Mouse (Mus musculus) adrenal gland, postnatal 14 days (tissue): ENCODE measurements around the gene Tekt1. TPM values are rescaled to one million over a fixed set of nuclear protein-coding genes. Genes with fewer than 3 reads are reported as not detected.

Experiments used
- DNase-seq: peaks from one replicate; pipeline ENCODE4 v3.0.0; 2021; ENCODE audit warnings: mixed read lengths
- long read RNA-seq, 2 experiments: library from polyadenylated mRNA; stranded (forward); transcript quantifications; one replicate each; pipeline ENCODE4 v2.0.0; 2021
- total RNA-seq: library from RNA; stranded (reverse); gene quantifications from 2 replicates; pipeline ENCODE4 v1.2.3, GENCODE M21; 2021

The Tekt1 gene
- total RNA-seq, result not detected in 2 replicates
- long read RNA-seq, experiment 1, partial matches to known transcripts, result 0 of 1 reads
- long read RNA-seq, experiment 1, other reads (novel, unspliced or antisense), result 0 of 1 reads
- long read RNA-seq, experiment 2, result 0 reads

DNA sequence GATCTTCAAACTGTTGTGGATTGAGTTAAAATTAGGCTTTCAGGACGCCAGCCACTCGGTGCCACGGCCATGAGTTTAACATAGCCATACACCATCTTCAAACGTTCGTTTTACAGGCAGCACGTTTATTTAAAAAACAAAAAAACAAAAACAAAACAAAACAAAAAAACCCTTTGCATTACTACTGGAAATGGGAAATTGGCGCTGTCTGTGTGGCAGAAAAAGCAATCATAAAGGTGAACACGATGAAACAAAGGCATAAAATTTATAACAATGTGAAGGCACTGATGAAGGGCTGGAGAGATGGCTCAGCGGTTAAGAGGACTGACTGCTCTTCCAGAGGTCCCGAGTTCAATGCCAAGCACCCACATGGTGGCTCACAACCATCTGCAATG lies at the start of gene Tekt1:
TSS of gene Tekt1 (minus strand) at position 96 of the 395 bp plus-strand sequence.
- no peak for DNase-seq

DNA sequence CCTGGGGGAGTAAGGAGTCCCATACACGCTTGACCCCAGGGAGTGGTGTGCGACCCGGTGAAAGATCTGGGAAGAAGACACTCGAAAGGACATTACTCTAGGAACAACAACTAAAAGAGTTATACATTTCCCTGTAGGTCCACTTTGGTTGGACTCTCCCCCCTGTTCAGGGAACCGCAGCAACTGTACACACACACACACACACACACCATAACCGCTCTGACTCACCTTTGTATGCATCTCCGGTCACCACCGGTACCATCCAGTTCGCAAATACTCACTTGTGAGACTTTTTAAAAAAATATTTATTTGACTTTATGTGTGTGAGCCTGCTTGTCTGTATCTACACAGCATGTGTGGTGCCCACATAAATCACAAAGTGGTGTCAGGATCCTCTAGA lies 49.7 kb upstream of the Tekt1 start:
- DNase-seq, result no peak

DNA sequence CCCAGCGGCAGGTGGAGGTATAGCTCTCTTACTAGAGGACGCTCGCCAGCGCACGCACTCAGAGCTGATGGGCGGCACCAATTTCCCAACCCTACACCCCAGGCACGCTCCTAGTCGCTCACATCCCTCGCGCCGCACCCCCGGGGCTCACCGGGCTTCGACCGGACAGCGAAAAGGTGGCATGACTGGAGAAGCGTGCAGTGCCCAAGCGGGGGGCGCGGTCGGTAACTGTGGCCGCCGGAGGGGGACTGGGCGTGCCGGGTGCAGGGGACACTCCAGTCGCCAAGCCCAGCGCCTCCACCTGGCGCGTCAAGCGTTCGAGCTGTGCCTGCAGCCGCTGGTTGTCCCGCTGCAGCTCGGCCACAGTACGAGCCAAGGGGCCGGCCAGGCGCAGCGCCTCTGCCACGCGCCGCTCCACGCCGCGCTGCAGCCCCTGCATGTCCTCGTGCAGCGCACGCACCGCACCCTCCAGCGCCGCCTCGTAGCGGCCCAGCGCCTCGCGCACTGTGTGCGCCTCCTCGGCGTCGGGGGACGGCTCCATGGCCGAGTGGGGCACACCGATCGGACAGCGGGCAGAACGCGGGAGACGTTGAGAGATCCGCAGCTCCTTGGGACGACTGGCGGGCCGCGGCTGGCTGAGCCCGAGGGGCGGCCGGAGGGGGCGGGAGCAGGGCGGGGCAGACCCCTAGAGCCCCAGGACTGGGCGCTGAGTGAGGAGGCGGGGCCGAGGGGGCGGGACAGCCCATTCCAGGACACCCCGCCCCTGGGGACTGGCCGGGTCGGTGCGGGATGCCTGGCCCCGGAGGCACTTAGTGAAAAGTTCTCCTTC lies 49.1 kb upstream of the Tekt1 start, which contains the start of gene Smtnl2:
TSS of gene Smtnl2 (minus strand) at position 621 of the 829 bp plus-strand sequence.
- peak; percentile 93 for DNase-seq

DNA sequence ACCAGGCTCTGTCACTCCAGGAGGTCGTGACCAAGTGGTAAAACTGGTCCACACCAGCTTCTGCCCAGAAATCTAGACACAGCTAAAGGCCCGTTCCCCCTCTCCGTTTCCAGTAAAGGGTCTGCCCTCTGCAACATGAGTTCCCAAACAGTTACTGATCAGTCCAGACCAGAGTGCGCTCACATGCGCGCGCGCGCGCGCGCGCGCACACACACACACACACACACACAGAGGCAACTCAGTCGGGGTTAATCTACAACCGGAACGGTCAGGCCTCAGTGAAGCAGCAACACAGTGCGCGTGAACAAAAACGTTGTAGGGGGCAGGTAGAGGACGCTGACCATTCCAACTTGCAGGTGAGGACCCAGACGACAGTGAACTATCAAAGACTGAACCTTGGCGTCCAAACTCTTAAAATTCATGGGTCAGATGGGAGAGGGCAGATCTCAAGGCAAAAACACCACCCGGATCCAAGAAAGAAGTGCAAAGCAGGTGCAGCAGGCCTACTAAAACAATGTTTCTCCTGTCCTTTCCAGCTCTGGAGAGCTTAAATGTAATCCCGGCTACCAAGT lies 48.4 kb upstream of the Tekt1 start:
- DNase-seq, result no peak

DNA sequence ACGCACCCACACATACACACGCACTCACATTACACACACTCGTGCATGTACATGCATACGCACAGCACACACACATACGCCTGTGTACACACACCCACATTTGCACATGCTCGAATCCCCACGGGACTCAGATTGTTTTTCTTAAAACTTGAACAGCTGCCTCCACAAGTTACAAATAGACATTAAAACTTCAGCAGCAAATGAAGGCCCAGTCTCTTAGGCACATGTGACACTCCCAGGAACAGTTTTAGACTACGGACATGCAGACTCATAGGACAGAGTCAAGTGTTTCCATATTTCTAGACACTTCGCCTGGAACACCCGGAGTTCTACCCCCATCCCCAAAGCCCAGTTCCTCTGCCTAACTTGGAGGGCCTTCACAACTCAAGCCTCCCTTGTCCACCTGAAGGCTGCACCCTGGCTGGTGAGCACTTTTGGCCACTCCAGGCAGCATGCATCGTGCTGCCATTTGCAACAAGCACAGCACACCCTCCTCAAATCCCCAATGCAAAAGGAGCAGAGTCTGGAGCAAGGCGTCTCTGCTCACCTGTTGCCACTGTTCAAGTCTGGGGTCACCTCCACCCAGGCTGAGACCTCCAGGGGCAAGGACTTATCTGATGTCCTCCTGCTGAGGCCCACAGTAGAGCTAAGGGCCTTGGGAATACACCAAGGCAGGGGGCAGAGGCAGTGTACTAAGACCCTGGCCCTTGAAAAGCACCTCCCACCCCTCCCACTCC lies 47.6 kb upstream of the Tekt1 start:
- DNase-seq, result no peak

DNA sequence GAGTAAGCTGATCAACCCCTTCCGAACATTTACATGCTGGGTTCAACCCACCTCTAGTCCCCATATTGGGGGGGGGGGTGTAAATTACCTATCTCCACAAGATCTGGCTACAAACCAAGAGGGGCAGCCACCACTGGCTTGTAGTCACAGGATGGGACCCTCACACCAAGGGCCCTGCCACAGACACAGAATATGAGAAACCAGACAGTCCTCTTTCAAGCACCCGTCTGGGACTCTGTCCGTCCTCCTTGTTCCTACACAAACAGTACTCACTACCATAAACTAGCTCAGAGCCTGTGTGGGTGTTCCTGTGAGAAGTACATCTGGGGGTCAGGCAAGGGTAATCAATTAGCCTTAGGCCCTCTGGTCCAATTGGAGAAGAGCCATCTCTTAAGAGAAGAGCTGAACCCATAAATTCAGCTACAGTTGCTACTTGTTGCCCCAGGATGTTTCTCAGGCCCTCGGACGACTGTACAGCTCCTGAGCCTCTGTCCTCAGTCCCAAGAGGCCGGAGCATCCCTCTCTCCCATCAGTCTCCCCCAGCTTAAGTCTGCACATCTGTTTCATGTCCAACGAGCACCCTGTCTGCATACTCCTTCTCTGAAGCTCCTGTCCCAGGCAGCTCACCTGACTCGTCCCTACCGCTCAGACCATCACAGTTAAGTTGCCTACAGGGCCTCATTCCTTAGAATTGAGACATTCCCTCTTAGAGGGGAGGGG lies 46.4 kb upstream of the Tekt1 start:
- no peak for DNase-seq

DNA sequence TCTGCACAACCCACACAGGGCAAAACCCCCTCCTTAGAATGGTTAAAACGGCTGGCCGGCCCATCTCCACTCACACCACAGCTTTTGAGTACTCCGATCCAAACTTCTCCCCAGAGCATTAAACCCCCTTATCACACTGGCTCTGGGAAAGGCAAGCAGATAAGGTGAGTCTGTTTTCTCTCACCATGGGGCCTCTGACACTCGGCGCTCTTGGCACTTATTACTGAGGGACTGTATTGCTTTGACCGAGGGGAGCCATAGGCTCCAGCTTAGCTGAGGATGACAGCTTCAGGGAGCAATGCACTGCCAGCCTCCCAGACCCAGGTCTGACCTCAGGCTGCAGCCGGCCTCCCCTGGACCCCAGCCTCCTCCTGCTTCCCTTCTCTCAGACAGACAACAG lies 45.3 kb upstream of the Tekt1 start:
- DNase-seq, result no peak

DNA sequence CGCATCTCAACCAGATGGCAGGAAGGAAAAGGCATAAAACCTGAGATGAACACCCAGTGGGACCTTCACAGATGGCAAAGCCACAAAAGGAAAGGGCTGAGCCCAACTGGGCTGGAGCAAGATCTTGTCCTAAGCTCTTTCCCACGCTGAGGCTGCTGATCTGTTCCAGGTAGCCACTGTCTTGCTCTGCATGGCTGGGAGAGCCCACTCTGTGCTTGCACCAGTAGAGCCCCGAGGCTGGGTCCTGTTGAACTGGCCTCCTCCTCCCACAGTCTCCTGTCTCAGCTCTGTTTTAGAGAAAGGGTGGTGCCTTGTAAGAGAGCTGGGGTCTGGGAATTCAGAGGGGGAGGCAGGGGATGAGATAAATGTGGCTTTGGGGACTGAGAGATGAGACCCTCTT lies 44.8 kb upstream of the Tekt1 start:
- DNase-seq, result no peak

DNA sequence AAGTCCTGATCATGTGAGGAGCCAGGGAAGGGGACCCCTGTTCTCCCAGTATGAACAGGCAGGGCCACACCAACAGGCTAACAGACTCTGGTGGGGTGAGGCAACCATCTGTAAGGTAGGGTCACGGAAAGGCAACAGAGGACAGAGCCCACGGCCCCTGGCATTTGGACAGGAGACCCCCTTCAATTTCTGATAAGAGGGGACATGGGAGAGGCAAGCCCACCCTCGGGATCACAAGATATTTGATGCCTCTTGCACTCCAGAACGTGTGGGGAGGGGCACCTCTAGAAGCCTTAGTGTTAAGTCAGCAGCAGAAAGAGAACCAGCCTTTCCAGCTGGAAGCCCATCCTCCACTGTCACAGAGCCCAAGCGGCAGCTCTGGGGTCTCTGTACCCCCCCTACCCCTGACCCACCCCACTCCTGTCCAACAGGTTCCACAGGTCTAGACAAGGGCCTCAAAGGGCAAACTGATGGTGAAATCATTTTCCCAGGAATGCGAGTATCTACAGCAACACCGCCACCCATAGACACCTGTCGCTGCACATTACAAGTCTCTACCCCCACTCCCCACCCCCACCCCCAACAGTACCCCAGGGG lies 43.9 kb upstream of the Tekt1 start:
- DNase-seq, result no peak

DNA sequence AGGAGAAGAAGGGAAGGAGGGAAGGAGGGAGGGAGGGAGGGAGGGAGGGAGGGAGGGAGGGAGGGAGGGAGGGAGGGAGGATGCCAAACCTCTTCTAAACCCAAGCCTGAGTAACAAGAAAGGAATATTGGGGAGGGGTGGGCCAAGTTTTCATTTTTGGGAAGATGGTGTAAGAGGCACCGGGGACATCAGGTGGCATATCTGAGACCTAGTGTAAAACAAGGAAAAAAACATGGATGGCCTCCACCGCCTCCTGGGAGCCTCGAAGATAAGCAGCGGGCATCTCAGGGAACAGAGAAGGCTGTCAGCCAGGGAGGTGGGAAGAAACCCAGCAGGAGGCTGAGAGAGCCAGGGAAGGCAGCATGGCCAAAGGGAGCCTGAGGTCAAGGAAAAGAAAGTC lies 43.3 kb upstream of the Tekt1 start:
- DNase-seq, result no peak

DNA sequence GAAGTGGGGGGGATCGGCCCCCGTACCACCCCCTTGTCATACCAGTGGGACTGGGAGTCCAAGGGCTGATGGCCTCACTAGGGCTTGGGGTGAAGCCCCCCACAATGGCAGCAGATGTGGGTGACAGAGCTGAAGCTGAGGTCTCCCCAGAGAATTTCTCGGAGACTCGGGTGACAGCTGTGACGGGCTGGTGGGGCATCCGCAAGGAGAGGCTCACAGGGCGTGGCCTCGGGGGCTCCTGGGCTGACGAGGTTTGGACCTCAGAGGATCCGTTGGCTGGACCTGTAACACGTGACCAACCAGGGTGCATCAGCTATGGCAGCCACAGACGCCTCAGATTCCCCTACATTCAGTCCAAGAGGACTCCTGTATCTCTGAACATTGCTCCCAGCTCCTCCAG lies 40.7 kb upstream of the Tekt1 start:
- no peak for DNase-seq

DNA sequence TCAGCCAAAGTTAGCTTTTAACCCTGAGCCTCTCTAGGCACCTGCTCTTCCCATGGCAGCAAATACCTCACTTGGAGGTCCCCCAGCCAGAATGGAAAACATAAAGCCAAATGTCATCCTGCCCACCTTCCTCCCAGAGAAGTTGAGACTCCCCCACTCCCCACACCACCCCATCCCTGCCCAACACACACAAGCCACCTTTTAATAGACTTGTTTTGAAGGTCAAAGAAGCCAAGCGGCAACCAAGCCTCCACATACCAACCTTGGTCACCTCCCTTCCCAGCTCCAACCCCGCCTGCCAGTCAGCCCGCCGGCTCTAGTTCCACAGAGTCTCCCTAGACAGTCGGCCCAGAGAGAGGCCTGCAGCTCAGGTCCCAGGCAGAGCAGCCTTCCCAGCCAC lies 39.8 kb upstream of the Tekt1 start:
- no peak for DNase-seq

DNA sequence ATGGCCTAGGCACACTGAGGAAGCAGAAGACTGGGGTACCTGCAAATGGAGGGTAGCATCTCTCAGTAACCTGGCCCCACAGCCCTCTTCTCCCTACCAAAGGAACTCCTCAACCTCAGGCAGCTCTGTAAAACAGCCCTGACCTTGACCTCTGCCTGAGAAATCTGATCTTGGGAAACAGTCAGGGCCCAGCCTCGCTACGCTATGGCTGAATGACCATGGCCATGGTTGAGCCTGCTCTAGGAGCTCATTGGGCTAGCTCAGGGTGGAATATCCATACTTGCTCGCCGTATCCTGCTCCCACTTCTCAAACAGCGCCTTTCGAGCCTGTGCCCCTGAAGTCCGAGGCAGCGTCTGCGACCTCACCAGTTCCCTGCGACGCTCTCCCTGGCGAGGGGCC lies 38.8 kb upstream of the Tekt1 start:
- DNase-seq, result no peak

DNA sequence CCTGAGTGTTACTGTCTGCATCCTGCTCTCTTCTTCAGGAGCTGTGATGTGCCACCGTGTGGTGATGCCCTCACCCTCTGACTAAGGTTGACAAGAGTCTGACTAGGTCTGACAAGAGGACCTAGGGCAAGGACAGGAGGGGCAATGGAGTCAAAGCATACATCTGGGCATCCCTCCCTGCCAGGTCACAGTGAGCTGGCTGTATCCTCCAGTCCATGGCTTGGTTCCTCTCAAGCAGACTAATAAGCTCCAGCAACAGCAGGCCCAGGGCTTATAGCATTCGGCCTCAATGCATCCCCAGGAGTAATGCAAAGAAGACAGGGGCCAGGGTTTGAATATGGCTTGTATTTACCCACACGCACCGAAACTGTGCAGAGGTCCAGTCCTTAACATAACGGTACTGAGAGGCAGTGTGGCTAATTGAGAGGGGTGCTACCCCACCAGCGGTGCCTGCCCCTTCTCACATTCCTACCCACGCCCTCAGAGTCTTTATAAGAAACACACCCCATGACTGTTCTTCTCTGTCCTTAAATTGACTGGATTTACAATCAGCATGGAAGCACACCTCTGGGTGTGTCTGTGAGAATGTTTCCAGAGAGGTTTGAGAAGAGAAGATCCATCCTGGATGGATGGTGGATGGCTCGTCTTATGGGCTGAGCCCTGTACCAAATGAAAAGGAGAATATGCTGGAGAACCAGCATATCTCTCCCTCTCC lies 35.7 kb upstream of the Tekt1 start:
- no peak for DNase-seq

DNA sequence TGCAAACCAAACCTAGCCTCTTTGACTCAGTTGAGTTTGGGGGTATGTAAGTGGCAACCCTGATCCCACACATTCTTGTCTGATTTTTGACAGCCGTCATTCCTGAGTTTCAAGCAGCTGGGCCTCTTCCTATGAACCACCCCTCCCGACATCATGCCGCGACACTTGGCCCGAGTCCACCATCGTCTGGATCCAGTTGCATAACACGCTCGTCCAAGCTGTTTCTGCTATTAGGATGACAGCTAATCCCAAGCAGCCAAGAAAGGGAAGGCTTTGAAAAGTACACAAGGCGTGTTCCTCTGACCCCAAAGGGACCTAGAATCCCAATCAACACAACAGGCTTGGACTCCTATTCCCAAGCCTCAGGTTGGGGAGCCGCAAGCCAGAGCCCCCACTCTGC lies 34.8 kb upstream of the Tekt1 start:
- DNase-seq, result peak; percentile 84

DNA sequence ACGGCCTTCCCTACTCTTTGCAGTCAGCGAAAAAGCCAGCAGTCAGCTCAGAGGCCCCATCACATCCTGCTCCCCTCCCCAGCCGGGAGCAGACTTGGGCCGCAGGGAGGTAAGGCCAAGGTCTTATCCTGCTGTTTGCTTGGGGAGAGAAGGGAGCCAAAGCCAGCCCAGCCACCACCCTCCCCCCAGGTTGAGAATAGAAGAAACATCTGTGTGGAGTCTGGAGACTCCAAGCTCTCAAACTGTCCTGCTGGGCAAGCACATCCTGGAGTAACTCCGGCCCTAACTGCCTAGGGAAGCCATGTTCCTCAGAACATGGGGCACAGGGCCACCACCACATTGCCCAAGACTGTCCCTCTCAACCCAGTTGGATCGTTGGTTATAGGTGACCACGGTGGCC lies 34.4 kb upstream of the Tekt1 start:
- peak; percentile 68 for DNase-seq

DNA sequence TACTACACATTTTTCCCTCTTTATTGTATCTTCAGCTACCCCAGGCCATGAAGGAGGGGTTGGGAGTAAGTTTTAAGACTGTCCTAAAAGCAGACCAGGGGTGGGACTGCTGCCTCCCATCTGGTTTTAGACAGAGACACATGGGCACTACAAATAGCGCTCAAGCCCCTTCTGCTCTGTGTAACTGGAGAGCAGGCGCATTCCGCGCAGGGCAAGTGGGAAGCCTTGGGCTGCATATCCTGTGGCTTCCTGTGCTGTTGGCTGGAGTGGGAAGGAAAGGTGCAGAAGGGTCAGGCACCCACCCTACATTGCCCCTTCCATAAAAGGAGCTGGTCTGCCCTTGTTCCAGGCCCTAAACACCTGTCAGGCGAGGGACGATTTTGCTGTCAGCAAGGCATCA lies 33.4 kb upstream of the Tekt1 start:
- DNase-seq, result no peak

DNA sequence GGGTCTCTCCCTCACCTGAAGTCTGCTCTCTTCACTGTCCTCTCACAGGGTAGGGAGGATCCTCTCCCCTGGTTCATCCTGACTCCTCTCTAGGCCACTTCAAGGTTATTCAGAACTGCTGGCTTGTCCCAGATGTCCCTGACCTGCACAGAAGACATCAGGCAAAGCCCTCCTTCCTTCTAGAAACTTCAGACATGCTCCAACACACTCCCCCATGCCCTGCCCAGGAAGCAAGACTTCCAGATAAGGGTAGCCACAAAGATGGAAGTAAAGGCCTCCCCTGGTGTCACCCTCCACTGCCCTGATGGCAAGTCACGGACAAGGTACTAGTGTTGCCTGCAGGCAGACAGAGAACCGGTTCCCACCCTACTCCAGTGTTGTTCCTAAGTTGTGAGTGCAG lies 32.5 kb upstream of the Tekt1 start:
- DNase-seq, result no peak

DNA sequence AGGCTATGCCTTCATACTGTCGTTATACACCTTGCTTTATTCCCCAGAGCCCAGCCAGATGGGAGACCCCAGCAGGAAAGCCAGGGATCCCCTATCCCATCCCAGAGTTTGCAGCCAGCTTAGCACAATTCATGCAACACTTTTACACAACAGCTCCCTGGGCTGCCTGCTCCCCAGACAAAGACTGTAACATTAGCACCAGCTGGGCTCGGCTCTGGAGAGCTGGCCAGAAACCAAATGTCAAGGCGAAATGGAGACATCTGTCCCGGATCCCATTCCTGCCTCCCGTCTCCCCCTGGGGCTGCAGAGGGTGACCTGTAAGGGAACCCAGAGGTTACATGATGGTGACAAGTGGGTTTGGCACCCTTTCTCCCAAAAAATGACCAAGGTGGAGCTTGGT lies 31.4 kb upstream of the Tekt1 start:
- DNase-seq, result peak; percentile 86

DNA sequence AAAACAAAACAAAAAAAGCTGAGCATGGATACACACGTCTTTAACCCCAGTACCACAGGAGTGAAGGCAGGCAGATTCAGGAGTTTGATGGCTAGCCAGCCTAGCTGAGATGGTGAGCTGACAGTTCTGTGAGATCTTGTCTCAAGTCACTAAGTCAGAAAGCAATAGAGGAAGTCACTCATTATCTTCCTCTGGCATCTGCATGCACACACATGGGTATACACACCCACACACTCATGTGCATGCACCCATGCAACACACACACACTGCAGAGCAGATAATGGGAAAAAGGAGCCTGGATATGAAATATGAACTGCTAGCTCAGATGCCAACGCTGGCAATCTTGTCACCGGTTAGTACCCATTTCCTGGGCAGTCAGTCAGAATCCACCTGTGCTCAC lies 31.0 kb upstream of the Tekt1 start:
- no peak for DNase-seq

DNA sequence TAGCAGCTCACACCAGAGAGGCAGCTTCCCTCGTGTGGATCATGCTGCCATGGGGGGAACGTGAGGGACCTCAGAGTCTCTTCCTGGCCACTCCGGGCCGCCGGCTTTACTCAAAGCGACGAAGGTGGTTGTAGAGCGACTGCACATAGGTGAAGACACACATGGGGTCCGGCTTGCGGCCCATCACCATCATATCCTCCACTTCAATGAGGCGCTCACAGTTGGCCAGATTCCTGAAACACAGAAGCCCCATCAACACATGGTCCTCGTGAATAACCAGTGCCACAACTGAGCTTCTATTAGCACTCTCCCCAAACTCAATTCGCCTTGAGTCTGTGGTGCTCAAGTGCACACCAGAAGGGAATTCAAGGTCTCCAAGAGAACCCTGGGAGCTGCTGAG lies 28.9 kb upstream of the Tekt1 start:
- DNase-seq, result no peak
